Mouse (Mus musculus) spleen, adult 2 months (tissue): Measurements from ENCODE around the gene Fgf22.

ENCODE experiments used
- CTCF ChIP-seq: fragments of 200-500 bp; IDR thresholded peaks from 2 replicates; pipeline ENCODE4 v1.5.1; 2011; ENCODE audit warnings: mild to moderate bottlenecking, inconsistent platforms; ENCODE audit not compliant: insufficient read depth, insufficient read length, insufficient replicate concordance; ENCODE audit errors: extremely low read depth
- POLR2A ChIP-seq: fragments of 200-500 bp; IDR thresholded peaks from 2 replicates; pipeline ENCODE4 v1.6.1; 2011; ENCODE audit warnings: low read depth, low read length, inconsistent platforms

DNA sequence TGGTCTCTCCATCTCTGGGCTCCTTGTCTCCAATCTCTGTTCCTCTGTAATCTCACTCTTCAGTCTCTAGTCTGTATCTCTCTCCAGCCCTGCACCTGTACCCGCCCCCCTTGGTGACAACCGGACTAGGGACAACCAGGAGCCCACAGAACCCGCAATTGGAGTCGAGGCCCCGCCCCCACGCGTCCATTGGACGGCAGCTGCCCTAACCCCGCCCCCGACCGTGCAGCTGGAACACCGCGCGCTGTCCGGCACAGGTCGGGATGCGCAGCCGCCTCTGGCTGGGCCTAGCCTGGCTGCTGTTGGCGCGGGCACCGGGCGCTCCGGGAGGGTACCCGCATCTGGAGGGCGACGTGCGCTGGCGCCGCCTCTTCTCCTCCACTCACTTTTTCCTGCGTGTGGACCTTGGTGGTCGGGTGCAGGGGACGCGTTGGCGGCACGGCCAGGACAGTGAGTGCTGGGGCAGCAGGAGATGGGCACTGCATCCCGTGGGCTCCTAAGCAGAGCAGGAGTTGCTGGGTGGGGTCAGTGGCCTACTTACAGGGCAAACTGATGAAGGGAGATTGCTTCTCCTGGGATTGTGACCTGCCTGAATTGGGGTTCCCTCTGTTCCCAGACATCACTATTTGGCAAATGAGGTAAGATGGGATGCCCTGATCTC is at the start of gene Fgf22:
- TF ChIP-seq POLR2A (no peak), CTCF (no peak)
